Mouse (Mus musculus) heart, postnatal 0 days (tissue): ENCODE measurements around the gene Ssc5d. TPM values are rescaled to one million over a fixed set of nuclear protein-coding genes. Genes with fewer than 3 reads are reported as not detected.

Source experiments
- ATAC-seq: fragments of 200-750 bp; cut with Nextera tagmentation; 2 replicates; pipeline ENCODE4 v1.8.0; 2017; ENCODE audit warnings: low read depth, moderate number of reproducible peaks, moderate library complexity; ENCODE audit not compliant: insufficient read depth
- DNase-seq: peaks from one replicate; pipeline ENCODE4 v3.0.0-alpha.2; 2016; ENCODE audit warnings: low spot score
- H3K27ac ChIP-seq: fragments of 300-500 bp; sonication (generic); 2 replicates; pipeline ENCODE4 v1.5.1; 2014; ENCODE audit warnings: low read depth, mild to moderate bottlenecking
- H3K27me3 ChIP-seq: fragments of 300-500 bp; sonication (generic); 2 replicates; pipeline ENCODE4 v1.6.1; 2014; ENCODE audit warnings: low read length, mixed read lengths; ENCODE audit not compliant: control insufficient read depth, insufficient read depth
- H3K36me3 ChIP-seq: fragments of 300-500 bp; sonication (generic); replicated peaks from 2 replicates; pipeline ENCODE4 v1.6.1; 2014; ENCODE audit warnings: low read length, mixed read lengths; ENCODE audit not compliant: control insufficient read depth, insufficient read depth
- H3K4me1 ChIP-seq: fragments of 300-500 bp; sonication (generic); 2 replicates; pipeline ENCODE4 v1.6.1; 2014; ENCODE audit warnings: antibody characterized with exemption; ENCODE audit not compliant: control insufficient read depth, insufficient read depth
- H3K4me2 ChIP-seq: fragments of 300-500 bp; sonication (generic); 2 replicates; pipeline ENCODE4 v1.6.1; 2014; ENCODE audit warnings: low read depth, mild to moderate bottlenecking, low read length, moderate library complexity
- H3K4me3 ChIP-seq: fragments of 300-500 bp; sonication (generic); 2 replicates; pipeline ENCODE4 v1.5.1; 2014; ENCODE audit warnings: low read depth, low read length
- H3K9ac ChIP-seq: fragments of 300-500 bp; sonication (generic); replicated peaks from 2 replicates; pipeline ENCODE4 v1.6.1; 2014; ENCODE audit warnings: low read depth, low read length, mixed read lengths
- H3K9me3 ChIP-seq: fragments of 300-500 bp; sonication (generic); replicated peaks from 2 replicates; pipeline ENCODE4 v1.6.1; 2016; ENCODE audit warnings: low read length; ENCODE audit not compliant: control insufficient read depth
- CTCF ChIP-seq: IDR thresholded peaks from 2 replicates; pipeline ENCODE4 v1.5.1; 2016; ENCODE audit warnings: antibody characterized with exemption, control low read depth, low read depth
- EP300 ChIP-seq: IDR thresholded peaks from 2 replicates; pipeline ENCODE4 v1.6.1; 2016; ENCODE audit warnings: antibody characterized with exemption, low read depth
- WGBS: fragments of 180-500 bp; shearing (Covaris S2); extraction: QIAGEN DNeasy Blood & Tissue Kit; methylation state at CpG from one replicate; pipeline ENCODE4 v1.1.7; 2014; 5-methylcytosine and 5-hydroxymethylcytosine counted together
- polyA plus RNA-seq: library from polyadenylated mRNA; unstranded; fragments of >200 nt; fragmentation: Nextera tagmentation; extraction: Ambion mirVana; gene quantifications from 2 replicates; pipeline ENCODE4 v1.2.1, GENCODE M21; 2015
- total RNA-seq: library from RNA; depleted of rRNA; stranded (reverse); fragments of >200 nt; gene quantifications from 2 replicates; pipeline ENCODE4 v1.2.3, GENCODE M21; 2014; ENCODE audit warnings: low replicate concordance

Ssc5d gene
- total and polyA plus RNA-seq, 2 experiments from 2014 or later, result 1.2 to 5.0 TPM

GRCm38 (mm10) chr7:4901171-4901570, 24.4 kb upstream of the Ssc5d start:
- H3K27ac ChIP-seq, result peak overlapping the region; percentile 75; the same call in 1 of the 2 replicates
- ATAC-seq, result 0 out of 2 replicates have a peak, but pooled peaks have one; percentile 11

GRCm38 (mm10) chr7:4902404-4902803, 23.2 kb upstream of the Ssc5d start:
- Histone ChIP-seq H3K4me3 (no peak overlapping the region), H3K4me1 (peaks cover 10% of the 10 kb centered on the region; the same call in 1 of the 2 replicates), H3K9me3 (no peaks in the 10 kb centered on the region), H3K27me3 (no peaks in the 10 kb centered on the region), H3K9ac (no peak overlapping the region), H3K27ac (no peak overlapping the region), H3K4me2 (no peak overlapping the region), H3K36me3 (no peaks in the 10 kb centered on the region)
- DNase-seq (no peak), ATAC-seq (no peak)
- 71% methylated on average over 9 of the region's 9 CpGs for WGBS
- no peak for TF ChIP-seq EP300
- no peak for TF ChIP-seq CTCF

More at GRCm38 (mm10) chr7:4901171-4901570, 24.4 kb upstream of the Ssc5d start:
- Histone ChIP-seq H3K27me3 (no peaks in the 10 kb centered on the region), H3K4me1 (peaks cover 10% of the 10 kb centered on the region; the same call in 1 of the 2 replicates), H3K36me3 (no peaks in the 10 kb centered on the region), H3K4me3 (peak overlapping the region; percentile 30; the same call in 1 of the 2 replicates), H3K4me2 (no peak overlapping the region; the same call in 1 of the 2 replicates), H3K9me3 (no peaks in the 10 kb centered on the region), H3K9ac (no peak overlapping the region)
- TF ChIP-seq CTCF (peak; percentile 63), EP300 (no peak)
- no peak for DNase-seq
- WGBS, result 62% methylated on average over 8 of the region's 8 CpGs

GRCm38 (mm10) chr7:4906466-4906950, 19.1 kb upstream of the Ssc5d start, which contains the start of gene Gm36210:
Gene Gm36210, minus strand, starts transcription at chr7:4906516.
- 34% methylated on average over 10 of the region's 10 CpGs for WGBS

GRCm38 (mm10) chr7:4911561-4911960, 14.0 kb upstream of the Ssc5d start:
- H3K27ac ChIP-seq, result no peak overlapping the region
- ATAC-seq (no peak), DNase-seq (no peak)
- H3K9me3 ChIP-seq, result no peaks in the 10 kb centered on the region
- no peak overlapping the region for H3K4me2 ChIP-seq
- TF ChIP-seq CTCF (peak; percentile 46), EP300 (no peak)
- H3K4me1 ChIP-seq, result peaks cover 10% of the 10 kb centered on the region
- no peaks in the 10 kb centered on the region for H3K27me3 ChIP-seq
- 32% methylated on average over 9 of the region's 9 CpGs for WGBS
- no peak overlapping the region for H3K4me3 ChIP-seq
- H3K36me3 ChIP-seq, result no peaks in the 10 kb centered on the region
- no peak overlapping the region for H3K9ac ChIP-seq

More at GRCm38 (mm10) chr7:4906466-4906950, 19.1 kb upstream of the Ssc5d start, which contains the start of gene Gm36210:
- H3K27ac ChIP-seq, result no peak within 1 kb of the TSS
- H3K4me3 ChIP-seq, result no peak within 1 kb of the TSS
- H3K4me2 ChIP-seq, result no peak within 1 kb of the TSS
- no peak within 1 kb of the TSS for H3K9ac ChIP-seq
- TF ChIP-seq EP300, result no peak
- H3K36me3 ChIP-seq, result no peaks in the 10 kb centered on the region
- H3K27me3 ChIP-seq, result no peaks in the 10 kb centered on the region
- H3K9me3 ChIP-seq, result no peaks in the 10 kb centered on the region
- no peaks in the 10 kb centered on the region for H3K4me1 ChIP-seq
- no peak for ATAC-seq
- DNase-seq, result no peak

GRCm38 (mm10) chr7:4912248-4912647, 13.3 kb upstream of the Ssc5d start:
- no peak for DNase-seq
- H3K36me3 ChIP-seq, result no peaks in the 10 kb centered on the region
- no peak overlapping the region for H3K4me3 ChIP-seq
- H3K9me3 ChIP-seq, result no peaks in the 10 kb centered on the region
- no peak overlapping the region for H3K27ac ChIP-seq
- TF ChIP-seq EP300, result no peak
- no peak for TF ChIP-seq CTCF
- H3K27me3 ChIP-seq, result no peaks in the 10 kb centered on the region
- no peak for ATAC-seq
- 61% methylated on average over 5 of the region's 5 CpGs for WGBS
- H3K4me2 ChIP-seq, result no peak overlapping the region
- peaks cover 10% of the 10 kb centered on the region for H3K4me1 ChIP-seq
- no peak overlapping the region for H3K9ac ChIP-seq
